8 mouse cellular contexts compared by ENCODE assay signal in genomic region chr8:107503354-107503753, GRCm38 (mm10).
DNase-seq lines count a peak whose midpoint lies in the region; ATAC-seq lines count a peak whose summit lies in the region.

No protein-coding gene starts in this region.

- peaks cover 7% of the 10 kb centered on the region for H3K36me3 ChIP-seq in embryonic facial prominence, embryonic 14.5 days (ENCODE audit: control insufficient read depth, insufficient read depth, low read length)
- peaks cover 21% of the 10 kb centered on the region for H3K36me3 ChIP-seq in midbrain, embryonic 13.5 days

- no peak overlapping the region for H3K4me3 ChIP-seq in embryonic facial prominence, embryonic 14.5 days (ENCODE audit: low read depth, low read length)
- H3K4me3 ChIP-seq in midbrain, embryonic 13.5 days (replicated peaks), result no peak overlapping the region

- peaks cover 6% of the 10 kb centered on the region; the same call in 1 of the 2 replicates for H3K9me3 ChIP-seq in embryonic facial prominence, embryonic 14.5 days (ENCODE audit: control insufficient read depth, low read length)
- no peaks in the 10 kb centered on the region for H3K9me3 ChIP-seq in midbrain, embryonic 13.5 days

- no peak overlapping the region for H3K4me2 ChIP-seq in embryonic facial prominence, embryonic 14.5 days (ENCODE audit: low read depth, low read length)
- H3K4me2 ChIP-seq in midbrain, embryonic 13.5 days (replicated peaks), result no peak overlapping the region

- DNase-seq in cerebellum, postnatal 10 days, result peak; percentile 53 to 61
- DNase-seq in cerebellum, postnatal 25 days, result no peak
- peak; percentile 89 for DNase-seq in embryonic facial prominence, embryonic 14.5 days (ENCODE audit: low spot score)
- DNase-seq in kidney, adult 9 months, result peak; percentile 25
- DNase-seq in frontal cortex, postnatal 36 days (ENCODE audit: low spot score in 2 of 2), result no peak
- DNase-seq in T-cell, adult 2 months (ENCODE audit: low spot score), result no peak

- peaks cover 36% of the 10 kb centered on the region for H3K4me1 ChIP-seq in embryonic facial prominence, embryonic 14.5 days (ENCODE audit: control insufficient read depth, insufficient read depth, low read length)
- peaks cover 12% of the 10 kb centered on the region for H3K4me1 ChIP-seq in midbrain, embryonic 13.5 days (replicated peaks)

- WGBS in embryonic facial prominence, embryonic 14.5 days, result 13% methylated on average over 6 of the region's 6 CpGs
- WGBS in midbrain, embryonic 13.5 days, result 11% methylated on average over 6 of the region's 6 CpGs

- peak overlapping the region; percentile 65 for H3K27ac ChIP-seq in embryonic facial prominence, embryonic 14.5 days (replicated peaks; ENCODE audit: low read depth, low read length)
- H3K27ac ChIP-seq in midbrain, embryonic 13.5 days, result no peak overlapping the region

- H3K27me3 ChIP-seq in embryonic facial prominence, embryonic 14.5 days (replicated peaks; ENCODE audit: control insufficient read depth, insufficient read depth, low read length), result no peaks in the 10 kb centered on the region
- H3K27me3 ChIP-seq in midbrain, embryonic 13.5 days, result no peaks in the 10 kb centered on the region

- no peak overlapping the region for H3K9ac ChIP-seq in embryonic facial prominence, embryonic 14.5 days (ENCODE audit: low read depth, low read length)
- H3K9ac ChIP-seq in midbrain, embryonic 13.5 days (replicated peaks), result no peak overlapping the region

- ATAC-seq in embryonic facial prominence, embryonic 14.5 days (ENCODE audit: low read depth), result peak; percentile 86
- peak; percentile 62; the same call in 1 of the 2 replicates for ATAC-seq in midbrain, embryonic 13.5 days
- ATAC-seq in erythroid progenitor cell, adult 5-6 weeks (replicated peaks; ENCODE audit: low FRiP score, poor library complexity, severe bottlenecking), result no peak

Comparison
In these comparisons a context has a peak if more than half of its experiments do, and no peak if none do; other contexts are left out.
1. DNase-seq: peak in cerebellum, postnatal 10 days (2 of 2), embryonic facial prominence, embryonic 14.5 days (single experiment) and kidney, adult 9 months (single experiment); none in cerebellum, postnatal 25 days (0 of 2), frontal cortex, postnatal 36 days (0 of 2) and T-cell, adult 2 months (single experiment).